Mouse (Mus musculus) lung, postnatal 36 days (tissue): ENCODE measurements around the gene Slitrk1.

Experiments used
- DNase-seq: peaks from one replicate; pipeline ENCODE4 v3.0.0; 2022; ENCODE audit warnings: mixed read lengths

Gene Slitrk1

DNA sequence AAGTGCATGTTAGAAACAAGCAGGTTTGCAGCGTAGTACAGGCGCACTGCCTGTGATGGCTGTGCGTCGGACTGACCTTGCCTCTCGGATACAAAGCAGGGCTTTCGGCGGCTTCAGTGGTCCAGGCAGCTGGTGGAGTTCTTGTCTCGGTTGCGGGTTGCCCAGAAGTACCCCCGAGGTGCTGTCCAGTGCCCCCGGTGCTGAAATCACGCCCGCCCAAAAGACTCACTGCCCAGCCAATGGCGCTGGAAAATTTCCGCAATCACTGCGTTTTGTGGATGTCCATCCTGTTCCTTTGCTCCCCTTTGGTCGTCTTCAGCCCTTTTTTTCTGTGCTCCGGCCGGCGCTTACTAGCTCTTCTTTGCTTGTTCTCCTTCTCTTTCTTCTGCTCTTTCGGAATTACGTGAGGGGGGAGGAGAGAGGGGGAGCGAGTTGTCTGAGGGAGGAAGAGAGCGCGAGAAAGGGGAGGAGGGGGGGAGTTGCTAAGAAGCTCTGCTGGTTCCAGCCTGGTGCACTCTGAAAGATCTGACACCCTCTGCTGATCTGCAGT is at the start of gene Slitrk1:
TSS of gene Slitrk1 (minus strand) at position 445 of the 550 bp plus-strand sequence.
- DNase-seq: no peak

DNA sequence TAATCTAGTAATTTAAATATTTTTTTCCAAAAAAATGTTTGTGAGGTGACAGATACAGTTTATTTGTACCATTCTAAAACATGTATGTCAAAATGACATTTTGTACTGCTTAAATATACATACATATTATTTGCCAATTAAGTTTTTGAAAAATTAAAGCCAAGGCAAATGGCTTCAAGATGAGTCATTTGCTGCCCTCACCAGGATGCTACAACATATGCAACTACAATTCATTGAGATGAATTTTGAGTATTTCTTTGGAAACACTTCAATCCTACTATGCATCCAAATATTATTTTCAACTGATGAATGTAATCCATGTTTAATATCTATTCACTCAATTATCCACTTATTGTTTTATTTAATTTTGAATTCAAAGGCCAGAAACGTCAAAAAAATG is 21.8 kb upstream of the Slitrk1 start:
- DNase-seq: no peak

- no peak for DNase-seq
These were observed 378 bp upstream of the Slitrk1 start for GRCm38 (mm10) chr14:108914336-108914735.

DNA sequence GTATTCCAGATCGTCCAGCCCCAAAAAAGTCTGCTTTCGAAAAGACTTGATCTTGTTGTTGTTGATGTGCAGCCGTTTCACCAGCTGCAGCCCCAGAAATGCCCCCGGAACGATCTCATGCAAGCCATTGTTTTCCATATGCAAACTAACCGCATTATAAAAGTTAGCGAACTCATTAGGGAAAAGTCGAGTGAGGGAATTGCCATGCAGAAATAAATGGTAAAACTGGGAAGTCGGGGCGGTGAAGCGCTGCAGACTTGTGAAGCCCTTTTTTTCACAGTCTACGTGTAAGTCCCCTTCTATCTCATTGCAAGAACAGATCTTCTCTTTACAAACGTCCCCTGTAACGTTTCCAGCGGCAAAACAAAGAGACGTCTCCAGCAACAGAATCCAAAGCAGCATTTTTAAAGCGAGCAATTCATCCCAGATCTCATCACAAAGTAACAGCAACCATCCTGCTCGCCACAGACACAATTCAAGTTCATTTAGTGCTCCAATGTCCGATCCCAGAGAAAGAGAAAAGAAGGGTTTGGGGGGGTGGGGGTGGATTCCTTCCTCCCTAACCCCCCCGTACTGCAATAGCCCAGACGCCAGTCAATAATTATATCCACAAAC is 975 bp downstream of the Slitrk1 start:
- no peak for DNase-seq

DNA sequence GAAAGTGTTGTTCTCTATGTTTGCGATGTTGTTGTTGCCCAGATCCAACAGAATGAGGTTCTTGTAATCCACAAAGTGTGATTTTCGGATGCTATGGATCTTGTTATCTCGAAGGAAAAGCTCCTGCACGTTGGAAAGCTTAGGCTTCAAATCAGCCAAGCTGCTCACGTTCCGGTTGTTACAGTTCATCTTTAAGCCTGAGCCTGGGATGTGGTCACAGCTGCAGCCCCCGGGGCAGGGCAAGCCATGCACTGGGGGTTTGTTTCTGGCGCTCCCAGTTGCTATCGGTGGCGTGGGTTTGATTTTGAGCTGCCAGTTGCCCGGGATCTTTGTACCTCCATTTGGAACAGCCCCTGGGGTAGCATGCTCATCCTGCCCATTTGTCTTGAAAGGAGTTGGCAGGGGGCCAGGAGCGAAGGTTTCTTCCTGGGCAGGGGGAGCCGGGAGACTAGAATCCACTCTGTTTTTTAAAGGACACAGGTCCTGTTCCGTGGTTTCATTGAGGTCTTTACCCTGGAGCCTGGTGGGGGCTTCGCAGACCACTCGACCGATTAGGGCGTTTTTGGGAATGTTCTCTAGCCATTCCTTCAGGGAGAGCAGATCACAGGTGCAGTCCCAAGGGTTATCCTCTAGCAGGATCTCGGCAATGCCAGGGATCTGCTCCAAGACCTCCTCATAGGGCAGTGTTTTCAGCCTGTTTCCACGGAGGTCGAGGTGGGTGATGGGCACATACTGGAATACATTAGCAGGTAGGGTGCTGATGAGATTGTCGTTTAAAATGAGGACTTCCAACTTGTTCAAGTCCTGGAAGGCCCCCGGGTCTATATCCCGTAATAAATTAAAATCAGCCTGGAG is 1.7 kb downstream of the Slitrk1 start:
- no peak for DNase-seq

DNA sequence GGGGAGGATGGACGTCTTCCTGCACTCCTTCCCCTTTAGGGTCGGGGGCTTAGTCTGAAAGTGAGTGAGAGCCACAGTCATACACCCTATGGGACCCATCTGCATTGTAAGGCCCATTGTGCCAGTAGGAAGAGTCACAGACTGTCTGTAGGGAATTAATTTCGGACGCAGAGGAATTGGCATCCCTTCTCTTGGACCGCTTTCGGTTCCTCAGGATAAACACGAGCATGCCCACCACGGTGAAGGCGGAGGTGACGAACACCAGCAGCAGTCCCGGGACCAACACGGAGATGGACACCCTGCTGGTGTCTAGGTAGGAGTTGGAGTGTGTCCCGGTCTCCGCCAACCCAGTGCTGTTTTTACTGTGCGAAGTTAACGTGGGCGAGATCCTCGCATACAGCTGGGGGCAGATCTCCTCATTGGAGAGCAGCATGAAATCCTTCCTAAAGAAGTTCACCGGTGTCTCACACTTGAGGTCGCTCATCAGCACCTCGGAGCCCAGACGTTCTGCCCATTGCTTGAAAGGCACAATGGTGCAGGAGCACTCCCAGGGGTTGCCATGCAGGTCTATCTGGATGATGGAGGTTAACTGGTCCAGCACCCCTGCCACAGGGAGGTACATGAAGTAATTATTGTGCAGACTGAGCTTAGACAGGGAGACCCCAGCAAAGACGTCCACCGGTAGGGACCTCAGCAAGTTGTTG is 2.7 kb downstream of the Slitrk1 start:
- DNase-seq: no peak

DNA sequence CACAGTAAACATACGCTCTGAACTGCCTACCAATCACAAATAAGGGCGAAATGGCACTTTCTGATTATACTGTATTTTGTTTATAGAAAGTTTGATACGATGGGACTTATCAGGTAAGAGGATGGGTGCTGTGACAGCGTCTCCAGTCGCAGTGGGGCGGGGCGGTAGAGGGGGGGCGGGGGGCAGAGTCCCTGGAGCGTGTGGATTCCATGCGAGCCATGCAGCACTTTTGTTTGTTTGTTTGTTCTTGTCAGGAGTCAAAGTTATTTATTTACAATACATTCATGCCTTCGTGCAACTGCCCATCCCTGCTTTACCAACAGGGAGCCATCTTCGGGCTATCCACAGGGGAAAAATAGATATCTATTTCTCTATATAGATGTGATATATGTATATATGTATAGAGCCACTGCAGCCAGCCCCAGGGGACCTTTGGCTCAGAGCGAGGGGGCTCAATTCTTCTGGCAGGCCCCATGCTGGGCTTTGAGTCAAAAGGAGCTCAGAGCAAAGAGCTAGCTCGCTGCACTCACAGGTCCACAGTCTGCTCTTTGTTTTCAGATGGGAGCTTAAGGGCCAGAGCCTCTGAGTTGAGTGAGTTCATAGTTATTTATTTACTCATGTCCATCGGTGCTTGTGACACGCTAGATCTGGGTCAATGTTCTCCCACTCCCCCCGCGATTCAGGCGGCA is 3.4 kb downstream of the Slitrk1 start:
- no peak for DNase-seq

- no peak for DNase-seq
These were observed 4.5 kb downstream of the Slitrk1 start for GRCm38 (mm10) chr14:108909336-108909953.

DNA sequence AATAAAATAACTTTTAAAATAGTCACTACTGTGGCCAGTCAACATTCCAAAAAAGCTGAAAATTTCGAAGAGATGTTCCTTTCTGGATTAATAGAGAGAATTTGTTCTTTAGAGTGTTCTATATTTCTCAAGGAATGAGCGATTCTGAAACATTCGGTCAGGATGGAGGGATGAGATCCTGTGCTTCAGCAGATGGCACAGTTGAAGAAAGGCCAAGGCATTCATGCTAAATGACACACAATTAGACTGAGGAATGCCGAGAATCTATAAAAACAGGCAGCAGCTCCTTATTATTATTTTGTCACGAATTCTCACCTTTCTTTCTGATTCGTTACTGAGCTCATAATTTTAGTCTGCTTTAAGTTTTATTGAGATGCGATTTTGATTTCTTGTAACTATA is 15.4 kb downstream of the Slitrk1 start:
- no peak for DNase-seq

GRCm38 (mm10) chr14:108895456-108895855 is 18.5 kb downstream of the Slitrk1 start:
- no peak for DNase-seq

GRCm38 (mm10) chr14:108867816-108868215 is 46.1 kb downstream of the Slitrk1 start:
- no peak for DNase-seq

DNA sequence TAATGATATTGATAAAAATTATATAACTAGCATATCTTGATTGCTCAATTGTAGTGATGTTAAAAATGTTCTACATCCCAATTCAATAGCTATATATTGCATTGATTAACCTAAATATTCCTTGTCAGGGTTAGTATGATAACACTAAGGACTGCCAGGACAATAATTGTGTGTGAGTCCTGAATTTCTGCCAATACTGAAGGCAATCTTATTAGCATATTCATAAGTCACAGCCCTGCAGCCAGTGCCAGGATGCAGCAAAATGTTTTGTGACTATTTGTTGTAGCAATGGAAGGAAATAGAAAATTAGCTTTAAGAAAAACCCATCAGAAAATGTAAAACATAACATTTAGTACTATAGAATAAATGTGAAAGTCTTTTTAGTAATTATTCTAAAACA is 49.3 kb downstream of the Slitrk1 start:
- DNase-seq: no peak

GRCm38 (mm10) chr14:108859310-108859709 is 54.6 kb downstream of the Slitrk1 start:
- DNase-seq: no peak
